Mouse (Mus musculus) splenic B cell, adult 2 months (primary cell): ENCODE results near the gene Hoxc6.

ENCODE experiments used
- DNase-seq: peaks from one replicate; pipeline ENCODE4 v3.0.0-alpha.2; 2011; ENCODE audit warnings: low read depth, low spot score
- H3K27me3 ChIP-seq: 2 replicates; pipeline ENCODE4 v1.6.1; 2012; ENCODE audit warnings: mild to moderate bottlenecking, low read length, moderate library complexity, mixed read lengths; ENCODE audit not compliant: control insufficient read depth, poor library complexity, insufficient read depth, severe bottlenecking
- H3K36me3 ChIP-seq: 2 replicates; pipeline ENCODE4 v1.6.1; 2012; ENCODE audit warnings: mild to moderate bottlenecking, low read length, moderate library complexity, mixed read lengths; ENCODE audit not compliant: control insufficient read depth, poor library complexity, insufficient read depth, severe bottlenecking

Hoxc6 gene

GRCm38 (mm10) chr15:103028916-103029512 is 31.0 kb downstream of the Hoxc6 start:
- DNase-seq: no peak
- Histone ChIP-seq H3K36me3 (no peaks in the 10 kb centered on the region), H3K27me3 (no peaks in the 10 kb centered on the region; the same call in none of the 2 replicates)

DNA sequence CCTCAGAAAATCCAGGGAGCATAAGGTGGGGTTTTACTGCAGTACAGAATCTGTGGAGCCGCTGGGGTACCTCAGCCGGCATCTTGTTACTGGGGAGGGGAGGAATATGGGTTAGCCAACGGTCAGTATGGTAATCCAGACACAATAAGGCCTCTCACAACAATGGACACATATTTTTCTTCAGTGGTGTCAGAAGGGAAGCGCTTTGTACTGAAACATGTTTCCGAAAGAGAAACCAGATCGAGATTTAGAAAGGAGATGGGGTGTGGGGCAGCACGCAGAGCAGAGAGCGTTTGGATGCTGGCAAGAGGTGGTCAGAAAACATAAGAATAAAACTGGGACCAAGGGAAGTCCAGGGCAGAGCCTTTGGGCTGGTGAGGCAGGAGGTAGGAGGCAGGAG is 32.1 kb downstream of the Hoxc6 start:
- Histone ChIP-seq H3K27me3 (no peaks in the 10 kb centered on the region; the same call in none of the 2 replicates), H3K36me3 (no peaks in the 10 kb centered on the region)
- no peak for DNase-seq

DNA sequence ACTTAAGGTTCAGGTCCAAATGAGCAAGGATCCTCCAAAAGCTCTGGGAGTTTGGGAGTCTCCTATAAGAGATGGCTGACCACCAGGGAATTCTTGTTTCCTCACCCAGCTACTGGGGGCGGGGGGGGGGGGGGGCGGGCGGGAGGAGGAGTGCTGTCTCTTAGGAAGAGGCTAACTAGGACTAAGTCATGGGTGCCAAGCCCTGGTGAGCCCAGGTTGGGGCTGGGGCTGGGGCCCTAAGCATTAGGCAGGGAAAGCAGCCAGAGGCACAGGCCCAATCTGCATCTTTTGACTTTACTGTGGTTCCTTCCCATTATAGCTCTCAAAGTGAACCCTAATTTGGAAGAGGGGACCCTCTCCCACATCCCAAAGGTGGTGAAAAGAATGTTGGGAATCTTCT is 34.1 kb downstream of the Hoxc6 start:
- DNase-seq: no peak
- Histone ChIP-seq H3K27me3 (no peaks in the 10 kb centered on the region; the same call in none of the 2 replicates), H3K36me3 (no peaks in the 10 kb centered on the region)

DNA sequence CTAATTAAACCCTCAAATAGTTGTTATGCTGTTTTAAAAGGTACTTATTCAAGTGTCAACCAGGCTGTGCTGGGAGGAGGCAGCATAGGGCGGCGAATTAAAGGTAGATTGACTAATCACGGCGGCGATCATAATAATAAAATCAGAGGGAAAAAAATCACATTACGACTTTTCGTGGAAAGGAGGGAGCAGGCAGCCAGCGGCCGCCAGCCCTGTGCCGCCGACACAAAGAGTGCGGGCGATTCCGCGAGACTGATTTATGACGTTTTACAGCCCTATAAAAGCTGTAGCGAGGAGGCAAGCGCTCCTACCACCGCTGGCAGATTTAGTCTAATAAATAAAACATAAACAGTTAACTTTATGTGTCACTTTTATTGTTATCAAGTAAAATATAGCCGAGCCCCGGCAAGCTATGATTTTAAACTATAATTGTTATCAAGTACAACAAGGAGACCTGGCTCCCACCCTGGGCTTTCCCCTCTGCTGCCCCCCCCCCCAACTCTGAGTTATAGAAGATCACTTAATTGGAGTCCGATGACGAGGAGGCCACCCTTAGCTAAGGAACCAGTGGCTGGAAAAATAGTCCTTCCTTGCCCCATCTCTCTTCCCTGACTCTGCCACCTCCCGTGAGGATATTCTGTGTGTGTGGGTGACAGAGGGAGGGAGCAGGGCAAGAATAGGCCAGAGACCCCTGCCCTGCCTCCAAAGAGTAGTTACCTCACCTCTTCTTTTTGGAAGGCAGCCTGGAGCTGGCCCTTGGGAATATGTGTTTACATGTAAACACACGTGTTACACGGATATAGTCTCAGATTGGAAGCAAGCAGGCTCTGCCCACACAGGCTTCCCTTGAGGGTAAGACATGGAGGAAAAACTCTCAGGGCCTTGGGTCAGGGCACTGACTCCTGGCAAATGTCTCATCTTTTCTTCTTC is 34.9 kb downstream of the Hoxc6 start:
- no peak for DNase-seq
- H3K36me3 ChIP-seq: no peaks in the 10 kb centered on the region

DNA sequence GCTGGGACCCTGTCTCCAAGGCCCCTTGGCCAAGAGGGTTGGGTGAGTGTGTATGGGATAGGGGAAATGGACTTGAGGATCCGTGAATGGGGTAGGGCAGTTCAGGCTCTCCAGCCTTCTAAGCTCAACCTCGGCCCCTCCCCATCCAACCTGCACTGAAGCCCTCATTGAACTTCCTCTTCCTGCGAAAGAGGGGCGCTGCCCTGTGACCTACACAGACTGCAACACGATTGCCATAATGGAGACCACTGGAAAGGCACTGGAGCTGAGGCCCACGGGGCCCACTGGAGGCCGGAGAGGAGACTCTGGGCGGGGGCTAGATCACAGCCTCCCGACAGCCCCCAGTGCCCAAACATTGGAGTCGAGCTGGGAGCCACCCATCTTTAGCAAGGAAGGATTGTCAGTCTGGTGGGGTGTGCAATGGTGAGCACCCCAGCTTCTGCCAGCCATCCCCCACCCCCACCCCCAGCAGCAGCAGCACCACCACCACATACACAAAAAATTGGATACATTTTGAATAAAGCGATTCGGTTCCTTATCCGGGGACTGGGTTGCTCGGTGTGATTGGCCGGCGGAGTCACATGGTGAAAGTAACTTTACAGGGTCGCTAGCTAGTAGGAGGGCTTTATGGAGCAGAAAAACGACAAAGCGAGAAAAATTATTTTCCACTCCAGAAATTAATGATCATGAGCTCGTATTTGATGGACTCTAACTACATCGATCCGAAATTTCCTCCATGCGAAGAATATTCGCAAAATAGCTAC is 36.2 kb downstream of the Hoxc6 start:
- Histone ChIP-seq H3K36me3 (no peaks in the 10 kb centered on the region), H3K27me3 (no peaks in the 10 kb centered on the region; the same call in 1 of the 2 replicates)
- DNase-seq: no peak

More for the DNA sequence above, 34.9 kb downstream of the Hoxc6 start:
- no peaks in the 10 kb centered on the region; the same call in none of the 2 replicates for H3K27me3 ChIP-seq

- no peak for DNase-seq
- Histone ChIP-seq H3K27me3 (no peaks in the 10 kb centered on the region; the same call in 1 of the 2 replicates), H3K36me3 (no peaks in the 10 kb centered on the region)
Measured at GRCm38 (mm10) chr15:103034807-103035547, 36.9 kb downstream of the Hoxc6 start.

GRCm38 (mm10) chr15:103035548-103035881 is 37.5 kb downstream of the Hoxc6 start:
- DNase-seq: no peak
- H3K36me3 ChIP-seq: no peaks in the 10 kb centered on the region

DNA sequence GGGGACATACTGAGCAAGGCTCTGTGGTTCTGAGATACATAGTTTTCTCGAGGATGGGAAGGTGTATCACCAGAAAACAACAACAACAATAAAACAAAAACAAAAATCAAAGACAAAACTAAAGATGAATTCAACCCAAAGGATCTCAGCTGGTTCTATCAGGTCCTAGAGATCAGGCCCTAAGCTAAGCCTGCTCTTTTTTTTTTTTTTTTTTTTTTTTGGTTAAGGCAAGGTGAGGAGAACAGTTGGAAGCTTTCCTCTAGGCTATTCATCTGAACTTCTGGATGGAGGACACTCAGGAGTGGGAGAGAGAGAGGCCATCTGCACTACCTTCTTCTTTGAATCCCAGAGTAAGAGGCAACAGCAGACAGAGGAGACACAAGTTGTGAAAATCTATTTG is 39.5 kb downstream of the Hoxc6 start:
- DNase-seq: no peak
- H3K27me3 ChIP-seq: no peaks in the 10 kb centered on the region; the same call in 1 of the 2 replicates
- H3K36me3 ChIP-seq: no peaks in the 10 kb centered on the region

More at GRCm38 (mm10) chr15:103035548-103035881, 37.5 kb downstream of the Hoxc6 start:
- H3K27me3 ChIP-seq: no peaks in the 10 kb centered on the region; the same call in 1 of the 2 replicates

DNA sequence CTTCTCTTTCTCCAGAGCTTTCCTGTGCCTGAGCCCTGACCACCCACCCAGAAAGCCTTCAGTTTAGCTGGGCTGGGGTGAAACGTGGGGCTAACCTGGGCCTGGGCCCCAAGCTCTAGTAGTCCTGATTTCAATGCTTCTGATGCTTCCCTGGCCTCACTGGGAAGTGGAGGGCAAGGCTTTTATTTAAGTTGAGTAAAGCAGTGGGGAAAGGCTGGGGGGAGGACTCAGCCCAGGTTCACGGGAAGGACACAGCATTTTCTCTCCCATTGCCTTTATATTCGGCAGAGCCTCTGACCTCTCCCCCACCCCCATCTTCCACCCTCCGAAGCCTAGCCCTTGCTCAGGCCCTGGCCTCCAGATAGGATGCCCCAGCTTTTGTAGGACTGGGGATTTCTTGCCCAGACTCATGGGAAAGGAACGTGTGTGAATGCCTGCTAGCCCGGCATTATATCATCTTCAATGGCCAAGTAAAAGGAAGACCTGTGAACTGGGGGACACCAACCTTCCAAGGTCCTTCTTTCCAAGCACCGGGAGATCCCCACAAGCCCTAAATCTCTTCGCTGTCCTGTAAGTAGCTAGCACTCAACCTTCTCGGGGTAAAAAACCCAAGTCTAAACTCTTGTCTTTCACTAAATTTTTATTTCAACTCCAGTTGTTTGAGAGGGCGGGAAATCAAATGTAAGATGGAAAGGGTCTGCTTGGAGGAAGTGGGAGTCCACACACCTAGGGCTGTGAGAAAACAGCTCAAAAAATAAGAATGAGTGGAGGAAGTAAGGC is 40.8 kb downstream of the Hoxc6 start:
- H3K27me3 ChIP-seq: no peaks in the 10 kb centered on the region; the same call in 1 of the 2 replicates
- DNase-seq: no peak
- H3K36me3 ChIP-seq: no peaks in the 10 kb centered on the region

DNA sequence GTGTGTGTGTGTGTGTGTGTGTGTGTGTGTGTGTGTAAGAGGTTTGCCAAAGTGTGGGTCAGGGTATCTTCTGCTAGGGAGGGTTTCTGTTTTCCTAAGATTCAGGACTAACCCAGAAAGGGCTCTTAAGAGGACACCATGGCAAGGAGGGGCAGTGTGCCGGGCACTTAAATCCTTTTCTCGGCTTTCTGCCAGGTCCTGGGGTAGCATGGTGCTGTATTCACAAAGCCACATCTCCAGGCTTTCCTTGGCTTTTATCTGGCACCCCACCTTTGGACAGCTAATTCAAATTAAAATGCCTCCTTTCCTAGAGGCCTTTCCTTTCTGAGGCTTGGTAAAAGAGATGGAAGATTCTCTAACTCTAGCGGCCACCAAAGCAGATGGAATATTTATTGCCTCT is 41.6 kb downstream of the Hoxc6 start:
- H3K27me3 ChIP-seq: no peaks in the 10 kb centered on the region; the same call in 1 of the 2 replicates
- H3K36me3 ChIP-seq: no peaks in the 10 kb centered on the region
- no peak for DNase-seq

- no peaks in the 10 kb centered on the region; the same call in 1 of the 2 replicates for H3K27me3 ChIP-seq
- DNase-seq: no peak
- H3K36me3 ChIP-seq: no peaks in the 10 kb centered on the region
Measured at GRCm38 (mm10) chr15:103040601-103041000, 42.5 kb downstream of the Hoxc6 start.

DNA sequence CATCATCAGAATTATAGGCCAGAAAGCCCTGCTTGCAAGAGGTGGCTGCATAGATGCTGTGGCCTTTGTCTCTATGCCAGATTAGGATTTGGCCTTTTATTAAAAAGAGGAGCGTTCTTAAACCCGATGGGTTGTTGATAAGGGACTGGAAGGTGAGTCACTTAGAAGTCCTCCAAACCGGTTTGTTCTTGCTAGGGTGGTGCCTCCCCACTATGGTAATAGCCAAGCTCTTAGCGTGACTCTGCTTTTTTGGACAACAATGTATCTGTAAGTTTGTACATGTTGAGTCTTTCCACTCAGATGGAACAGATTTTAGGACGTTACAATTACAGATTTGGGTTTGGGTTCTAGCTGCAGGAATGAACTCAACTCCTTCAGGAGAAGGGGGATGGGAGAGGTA is 43.6 kb downstream of the Hoxc6 start:
- DNase-seq: no peak
- Histone ChIP-seq H3K27me3 (no peaks in the 10 kb centered on the region; the same call in 1 of the 2 replicates), H3K36me3 (no peaks in the 10 kb centered on the region)

GRCm38 (mm10) chr15:103042209-103042608 is 44.2 kb downstream of the Hoxc6 start:
- no peak for DNase-seq
- H3K36me3 ChIP-seq: no peaks in the 10 kb centered on the region
- H3K27me3 ChIP-seq: no peaks in the 10 kb centered on the region; the same call in 1 of the 2 replicates
